9 mouse cellular contexts compared by ENCODE assay signal in the genomic region with DNA sequence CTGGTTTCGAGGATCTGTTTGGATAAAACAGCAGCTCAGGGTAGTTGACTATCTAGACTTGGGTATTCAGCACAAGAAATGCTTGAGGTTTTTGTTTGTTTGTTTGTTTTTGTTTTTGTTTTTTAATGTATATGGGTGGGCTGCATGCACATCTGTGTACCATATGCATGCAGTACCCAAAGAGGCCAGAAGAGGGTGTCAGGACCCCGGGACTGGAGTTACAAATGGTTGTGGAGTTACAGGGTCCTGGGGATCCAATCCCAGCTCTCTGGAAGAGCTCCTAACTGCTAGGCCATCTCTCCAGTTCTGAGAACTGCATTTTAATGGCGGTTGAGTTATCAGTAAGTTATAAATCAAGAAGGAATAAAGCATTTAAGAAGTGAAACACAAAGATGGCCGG.
DNase-seq lines count a peak whose midpoint lies in the region; ATAC-seq and TF ChIP-seq lines count a peak whose summit lies in the region.
"Had no signal": no experiment of that assay in that cellular context is flagged by ENCODE, and none has a peak within 500 bp of the region (broad histone marks: within the 10 kb centered on the region; RNA-seq: fewer than 3 reads in every experiment).

No protein-coding gene starts in this region.

- H3K4me1 ChIP-seq in kidney, adult 2 months (ENCODE audit: control insufficient read depth, insufficient read depth, low read length), result no peaks in the 10 kb centered on the region
- H3K4me1 ChIP-seq in kidney, embryonic 16.5 days (ENCODE audit: insufficient read depth, low read length), result peaks cover 3% of the 10 kb centered on the region; the same call in 1 of the 2 replicates
- H3K4me1 ChIP-seq: limb, embryonic 15.5 days had no signal

- 76% methylated on average over 4 of the region's 4 CpGs for WGBS in kidney, adult 2 months
- 79% methylated on average over 4 of the region's 4 CpGs for WGBS in kidney, embryonic 16.5 days

- H3K4me2 ChIP-seq in kidney, embryonic 16.5 days (replicated peaks; ENCODE audit: low read depth, low read length), result no peak overlapping the region
- H3K4me2 ChIP-seq: limb, embryonic 15.5 days had no signal

- no peak overlapping the region for H3K9ac ChIP-seq in kidney, embryonic 16.5 days (replicated peaks; ENCODE audit: low read length)
- H3K9ac ChIP-seq: limb, embryonic 15.5 days had no signal

- no peak overlapping the region for H3K4me3 ChIP-seq in kidney, adult 2 months (ENCODE audit: insufficient read depth, low read depth, low read length)
- no peak overlapping the region for H3K4me3 ChIP-seq in kidney, embryonic 16.5 days (ENCODE audit: low read length)
- H3K4me3 ChIP-seq: limb, embryonic 15.5 days had no signal

- H3K36me3 ChIP-seq in kidney, adult 2 months (ENCODE audit: control insufficient read depth, insufficient read depth, low read length), result no peaks in the 10 kb centered on the region
- H3K36me3 ChIP-seq in kidney, embryonic 16.5 days (ENCODE audit: insufficient read depth, low read length), result no peaks in the 10 kb centered on the region
- H3K36me3 ChIP-seq: limb, embryonic 15.5 days had no signal

- peak; percentile 44; the same call in 1 of the 2 replicates for TF ChIP-seq CTCF in kidney, adult 2 months (conservative IDR thresholded peaks at IDR 0.05; ENCODE audit: insufficient read depth, insufficient read length, low read depth, low read length)

- TF ChIP-seq POLR2A in kidney, adult 2 months (IDR thresholded peaks at IDR 0.05; ENCODE audit: low read depth, low read length), result no peak

- no peaks in the 10 kb centered on the region for H3K9me3 ChIP-seq in kidney, embryonic 16.5 days (ENCODE audit: low read length)
- H3K9me3 ChIP-seq: limb, embryonic 15.5 days had no signal

- no peak overlapping the region for H3K27ac ChIP-seq in kidney, adult 2 months (ENCODE audit: insufficient read depth, low read depth, low read length)
- no peak overlapping the region for H3K27ac ChIP-seq in kidney, embryonic 16.5 days (ENCODE audit: low read length)
- H3K27ac ChIP-seq: limb, embryonic 15.5 days had no signal

- DNase-seq in adrenal gland, adult 18-20 months (ENCODE audit: low spot score in 2 of 2), result peak; percentile 34 to 44
- DNase-seq in adrenal gland, adult 8-10 months, result no peak
- DNase-seq in kidney, adult 2 months, result no peak
- DNase-seq in NIH3T3 (ENCODE audit: low read depth), result peak; percentile 34
- DNase-seq in kidney, postnatal 14 days, result peak; percentile 8
- no peak for DNase-seq in ovary, postnatal 10 days (ENCODE audit: low spot score)
- no peak for DNase-seq in frontal cortex, postnatal 36 days (ENCODE audit: low spot score in 2 of 2)

- ATAC-seq in kidney, embryonic 16.5 days (ENCODE audit: low FRiP score, low TSS enrichment), result no peak

- no peaks in the 10 kb centered on the region for H3K27me3 ChIP-seq in kidney, adult 2 months (replicated peaks; ENCODE audit: control insufficient read depth, insufficient read depth, low read length)
- no peaks in the 10 kb centered on the region for H3K27me3 ChIP-seq in kidney, embryonic 16.5 days (ENCODE audit: insufficient read depth, low read length)
- H3K27me3 ChIP-seq: limb, embryonic 15.5 days had no signal

Comparison
In these comparisons a context has a peak if more than half of its experiments do, and no peak if none do; other contexts are left out.
1. DNase-seq: peak in adrenal gland, adult 18-20 months (2 of 2), NIH3T3 (single experiment) and kidney, postnatal 14 days (single experiment); none in adrenal gland, adult 8-10 months (single experiment), kidney, adult 2 months (single experiment), ovary, postnatal 10 days (single experiment) and frontal cortex, postnatal 36 days (0 of 2).